In genomic region chr9:69577661-69578405, GRCm38 (mm10) we compare ENCODE assay signal across 16 mouse cellular contexts.
DNase-seq lines count a peak whose midpoint lies in the region.
"Had no signal": no experiment of that assay in that cellular context is flagged by ENCODE, and none has a peak within 500 bp of the region (broad histone marks: within the 10 kb centered on the region; RNA-seq: fewer than 3 reads in every experiment).

No protein-coding gene starts in this region.

- intact Hi-C loops in heart, postnatal 25 days (cut with DNase I): no loop called here

- peak; percentile 74 for DNase-seq in heart, adult 11 months
- DNase-seq in heart, postnatal 25 days (ENCODE audit: low spot score): no peak
- peak; percentile 36 for DNase-seq in ES-CJ7 (ENCODE audit: low read depth, low spot score)
- DNase-seq in R1 (ENCODE audit: low read depth, low spot score): peak; percentile 72
- no peak for DNase-seq in lung, postnatal 10 days
- no peak for DNase-seq in layer of hippocampus, postnatal 36 days
- DNase-seq: adrenal gland, adult 8-10 months; adrenal gland, postnatal 14 days; adrenal gland, postnatal 36 days; B cell, adult 2 months; cerebellum, adult 11-12 months; cerebellum, adult 2 months; cerebellum, adult 9-10 months; cerebellum, postnatal 10 days; cerebellum, postnatal 25 days; forebrain, postnatal 0 days had no signal

Comparison
In these comparisons a context has a peak if more than half of its experiments do, and no peak if none do; other contexts are left out.
1. DNase-seq: peak in heart, adult 11 months (single experiment), ES-CJ7 (single experiment) and R1 (single experiment); none in heart, postnatal 25 days (single experiment), lung, postnatal 10 days (single experiment) and layer of hippocampus, postnatal 36 days (0 of 2).